Mouse (Mus musculus) R1 (cell line): ENCODE data around the gene Ercc1.

Experiments
- DNase-seq: peaks from one replicate; pipeline ENCODE4 v3.0.0-alpha.2; 2018; ENCODE audit warnings: low read depth, low spot score

Gene Ercc1

DNA sequence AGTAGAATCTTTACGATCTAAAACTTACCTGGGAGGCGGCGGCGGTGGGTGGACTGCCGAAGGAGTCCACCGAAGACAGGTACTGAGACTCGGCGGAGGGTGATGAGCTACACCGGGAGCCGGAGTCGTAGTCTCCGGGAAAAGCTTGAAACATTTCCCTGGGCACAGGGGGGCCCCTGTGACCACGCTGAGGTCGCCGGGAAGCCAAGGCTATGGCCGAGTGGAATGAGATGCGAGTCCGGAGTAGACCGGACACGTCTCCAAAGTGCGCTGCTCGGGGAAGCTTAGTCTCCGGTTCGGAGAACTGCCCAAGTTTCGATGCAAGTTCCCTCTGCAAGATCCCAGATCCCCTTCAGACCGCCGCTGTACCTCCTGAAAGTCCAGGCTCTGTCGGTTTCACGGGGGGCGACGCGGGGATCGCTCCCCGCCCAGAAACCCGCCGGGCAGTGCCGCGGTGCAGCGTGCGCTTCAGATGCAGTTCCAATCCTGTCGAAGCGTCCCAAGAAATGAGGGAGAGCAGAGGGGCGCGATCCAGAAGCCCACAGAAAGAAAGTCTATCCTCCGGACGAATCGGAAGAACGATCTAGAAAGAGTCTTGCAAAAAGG, 35.2 kb upstream of the Ercc1 start:
- DNase-seq = no peak

GRCm38 (mm10) chr7:19309884-19310641, 34.5 kb upstream of the Ercc1 start, which contains the start of gene Fosb:
Fosb (minus strand) TSS chr7:19310051.
- DNase-seq = peak; percentile 96

DNA sequence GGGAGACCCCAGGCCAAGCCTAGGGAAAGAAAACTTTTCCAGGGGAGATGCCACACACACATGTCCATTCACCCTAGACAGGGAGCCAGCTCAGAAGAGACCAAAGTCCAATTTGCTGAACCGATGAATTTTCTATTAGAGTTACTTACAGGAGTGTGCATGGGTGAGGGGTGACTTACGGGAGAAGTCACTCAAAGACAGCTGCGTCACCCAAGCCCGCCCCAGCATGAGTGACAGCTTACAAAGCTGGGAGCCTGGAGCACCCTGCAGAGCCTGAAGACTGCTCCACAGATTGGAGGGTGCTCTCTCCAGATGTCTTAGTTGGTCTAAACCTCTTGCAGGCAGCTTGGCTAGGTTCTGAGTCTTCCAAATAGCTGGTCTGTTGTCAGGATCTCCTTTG, 32.6 kb upstream of the Ercc1 start:
- no peak for DNase-seq

- no peak for DNase-seq
These were observed 30.5 kb upstream of the Ercc1 start for GRCm38 (mm10) chr7:19314033-19314432.

GRCm38 (mm10) chr7:19316451-19317161, 28.0 kb upstream of the Ercc1 start:
- no peak for DNase-seq

DNA sequence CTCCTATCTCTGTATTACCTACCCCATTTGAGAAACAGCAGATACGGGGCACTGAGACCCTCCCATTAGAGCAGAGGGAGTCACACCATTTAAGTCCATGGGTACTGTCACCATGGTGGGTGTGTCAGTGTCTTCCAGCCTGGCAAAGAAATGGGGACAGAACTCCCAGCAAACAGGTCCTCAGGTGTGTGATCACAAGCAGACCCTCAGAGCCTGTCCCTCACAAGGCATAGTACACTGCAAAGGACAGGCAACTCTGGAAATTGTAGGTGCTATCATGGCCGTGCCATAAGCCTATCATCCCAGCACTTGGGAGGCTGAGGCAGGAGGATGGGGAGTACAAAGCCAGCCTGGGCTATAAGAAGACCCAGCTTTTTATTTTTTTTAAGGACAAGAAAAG, 26.4 kb upstream of the Ercc1 start:
- no peak for DNase-seq

DNA sequence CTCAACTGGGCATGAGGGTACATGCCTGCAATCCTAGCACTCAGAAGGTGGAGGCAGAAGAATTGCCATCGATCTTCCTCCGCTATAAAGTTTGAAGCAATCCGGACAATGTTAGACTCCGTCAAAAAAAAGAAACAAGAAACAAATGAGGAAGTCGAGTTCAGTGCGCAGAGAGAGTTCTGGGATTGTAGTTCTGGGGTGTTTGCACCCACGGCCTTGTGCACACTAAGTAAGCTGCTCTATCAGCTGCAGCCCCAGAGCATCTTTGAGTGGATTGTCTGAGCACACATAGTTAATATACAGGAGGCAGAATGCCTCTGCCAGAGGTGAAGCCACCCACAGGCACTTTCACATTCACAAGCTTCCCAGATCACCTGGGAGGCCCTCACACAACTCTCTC, 25.9 kb upstream of the Ercc1 start:
- DNase-seq = no peak

DNA sequence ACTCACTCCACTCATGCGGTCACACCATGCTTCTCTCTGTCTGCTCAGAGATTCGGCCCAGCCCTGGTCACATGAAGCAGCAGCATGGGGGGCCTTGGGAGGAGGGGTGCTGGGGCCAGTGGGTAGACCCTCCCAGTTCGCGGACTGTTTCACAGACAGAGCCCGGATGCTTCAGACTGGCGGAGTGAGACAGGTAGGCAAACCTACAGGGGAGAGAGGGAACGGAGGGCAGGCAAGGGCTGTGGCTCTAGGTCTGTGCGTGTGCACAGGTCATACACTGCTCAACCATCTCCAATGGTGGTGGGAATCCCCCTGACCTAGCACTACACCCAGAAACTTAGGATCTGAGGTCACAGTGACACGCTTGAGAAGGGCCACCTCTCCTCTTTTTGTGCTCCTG, 25.1 kb upstream of the Ercc1 start:
- no peak for DNase-seq

DNA sequence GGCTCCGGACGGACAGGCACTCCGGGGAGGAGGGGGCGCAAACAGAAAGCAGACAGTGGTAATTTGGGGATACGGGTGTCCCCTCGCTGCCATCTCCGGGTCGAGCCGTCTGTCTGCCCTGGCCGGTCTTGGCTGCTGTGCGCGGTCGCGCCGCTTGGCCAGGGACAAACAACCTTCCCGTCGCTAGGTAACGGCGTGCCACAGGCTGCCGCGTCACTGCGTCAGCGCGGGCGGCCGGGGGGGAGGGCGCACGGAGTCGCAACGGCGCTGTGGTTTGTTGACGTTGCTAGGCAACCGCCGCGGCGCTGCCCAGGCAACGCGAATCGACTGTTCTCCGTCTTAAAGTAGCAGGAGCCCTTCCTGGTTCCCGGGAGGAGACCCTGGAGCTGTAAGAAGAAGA, 24.7 kb upstream of the Ercc1 start:
- peak; percentile 97 for DNase-seq

GRCm38 (mm10) chr7:19320637-19321036, 23.9 kb upstream of the Ercc1 start:
- no peak for DNase-seq

DNA sequence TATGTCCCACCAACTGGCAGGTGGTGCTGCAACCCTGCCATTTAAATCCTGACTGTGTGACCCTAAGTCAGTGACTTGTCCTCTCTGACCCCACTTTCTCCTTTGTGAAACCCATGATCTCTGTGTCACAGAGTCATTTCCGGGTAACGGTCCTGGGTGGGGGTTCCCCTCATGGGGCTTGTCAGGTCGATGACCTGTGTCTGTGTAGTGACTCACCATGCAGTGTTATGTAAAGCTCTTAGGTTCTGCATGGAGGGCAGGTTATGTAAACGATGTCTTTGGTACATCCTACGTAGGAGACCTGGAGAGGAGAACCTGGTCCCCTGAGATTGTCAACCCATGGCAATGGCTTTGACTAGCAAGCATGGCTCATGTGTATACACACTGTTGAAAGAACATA, 23.1 kb upstream of the Ercc1 start:
- no peak for DNase-seq

DNA sequence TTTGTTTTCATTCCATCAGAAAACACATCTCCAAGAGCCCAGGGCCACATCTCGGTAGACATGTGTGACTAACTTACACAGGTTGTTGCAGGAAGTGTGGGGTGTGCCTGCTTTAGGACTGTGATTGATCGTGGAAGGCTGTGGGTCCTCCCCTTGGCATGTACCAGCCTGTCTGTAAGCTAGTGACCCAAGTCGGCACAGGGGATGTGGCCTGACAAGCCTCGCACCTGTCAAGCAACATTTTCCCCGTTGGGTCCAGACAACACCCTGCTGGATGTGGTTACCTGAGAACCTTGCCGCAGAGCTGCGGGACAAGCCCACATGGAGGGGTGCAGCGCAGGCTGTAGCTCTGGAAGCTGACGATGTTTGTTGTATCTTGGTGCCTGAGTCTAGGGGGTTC, 22.1 kb upstream of the Ercc1 start:
- DNase-seq = no peak

- DNase-seq = no peak
These were observed 20.4 kb upstream of the Ercc1 start for GRCm38 (mm10) chr7:19324221-19324620.

DNA sequence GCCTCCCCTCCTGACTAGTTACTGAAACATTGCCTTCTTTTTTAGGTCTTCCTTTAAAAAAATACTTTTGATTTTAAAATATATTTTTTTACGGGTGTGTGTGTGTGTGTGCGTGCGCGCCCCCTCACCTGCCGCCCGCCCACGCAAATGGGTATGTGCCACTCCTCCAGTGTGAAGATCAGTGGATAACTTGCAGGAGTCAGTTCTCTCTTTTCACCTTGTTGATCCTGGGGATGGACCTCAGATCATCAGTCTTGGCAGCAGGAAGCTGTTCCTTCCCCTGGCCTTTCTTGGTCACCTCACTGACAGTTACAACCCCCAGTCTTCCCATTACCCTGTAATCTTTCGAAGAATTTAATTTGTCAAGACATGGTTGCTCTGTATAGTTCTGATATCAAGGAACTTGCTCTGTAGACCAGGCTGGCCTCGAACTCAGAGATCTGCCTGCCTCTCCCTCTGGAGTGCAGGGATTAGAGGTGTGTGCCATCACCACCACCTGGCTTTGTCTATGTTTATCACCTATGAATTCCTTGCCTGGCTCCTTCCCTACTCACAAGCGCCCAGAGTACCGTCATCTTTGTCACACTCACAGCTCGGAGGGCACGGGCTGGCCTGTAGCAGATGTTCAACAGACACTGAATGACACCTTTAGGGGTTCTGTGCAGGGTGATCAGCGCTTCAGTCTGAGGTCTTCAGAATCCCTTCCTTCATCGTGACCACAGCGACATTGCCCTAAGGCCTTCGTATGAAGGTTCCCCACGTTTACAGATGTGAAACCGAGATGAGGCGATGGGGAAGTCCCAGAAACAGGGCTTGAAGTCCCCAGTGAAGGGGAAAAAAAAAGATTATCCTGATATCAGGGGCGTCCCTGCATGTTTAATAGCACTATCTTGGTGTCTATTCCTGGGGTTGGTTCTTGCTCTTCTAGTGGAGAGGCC, 19.0 kb upstream of the Ercc1 start:
- no peak for DNase-seq

DNA sequence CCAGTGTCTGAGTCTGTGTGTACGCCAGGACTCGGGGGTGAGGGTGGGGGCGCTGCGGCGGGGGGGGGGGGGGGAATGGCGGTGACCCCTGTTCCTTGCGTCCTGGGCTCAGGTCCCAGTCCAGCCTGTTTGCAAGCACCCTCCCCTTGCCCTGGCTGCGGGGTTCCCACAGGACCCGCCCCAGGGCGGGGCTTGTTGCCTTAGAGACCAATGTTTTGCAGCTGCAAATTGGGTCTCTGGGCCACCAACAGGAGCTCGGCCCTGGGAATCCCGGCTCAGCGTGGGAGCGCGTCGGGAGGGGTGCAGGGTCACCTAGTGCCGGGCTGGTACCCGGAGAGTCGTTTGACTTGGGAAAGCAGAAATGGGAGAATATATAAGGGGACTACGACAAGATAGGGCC, 18.2 kb upstream of the Ercc1 start:
- DNase-seq = peak; percentile 90

DNA sequence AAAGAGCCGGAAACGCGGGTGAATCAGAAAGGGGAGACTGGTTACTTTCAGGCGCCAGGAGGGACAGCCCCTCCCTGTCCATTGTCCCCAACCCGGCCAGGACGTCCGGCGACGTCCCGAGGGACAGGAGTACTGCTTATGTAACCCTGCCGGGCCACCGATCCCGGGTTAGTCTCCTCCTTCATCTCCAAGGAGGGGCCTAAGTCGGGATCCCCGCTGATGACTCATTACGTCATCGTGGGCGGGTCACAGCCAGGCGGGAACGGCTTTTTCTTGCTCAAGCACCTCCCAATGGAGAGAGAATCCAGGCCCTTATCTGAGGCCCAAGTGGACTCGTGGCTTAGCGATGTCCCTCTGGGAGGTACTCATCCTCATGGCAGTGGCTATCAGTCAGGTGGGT, 17.4 kb upstream of the Ercc1 start:
- DNase-seq = peak; percentile 89

DNA sequence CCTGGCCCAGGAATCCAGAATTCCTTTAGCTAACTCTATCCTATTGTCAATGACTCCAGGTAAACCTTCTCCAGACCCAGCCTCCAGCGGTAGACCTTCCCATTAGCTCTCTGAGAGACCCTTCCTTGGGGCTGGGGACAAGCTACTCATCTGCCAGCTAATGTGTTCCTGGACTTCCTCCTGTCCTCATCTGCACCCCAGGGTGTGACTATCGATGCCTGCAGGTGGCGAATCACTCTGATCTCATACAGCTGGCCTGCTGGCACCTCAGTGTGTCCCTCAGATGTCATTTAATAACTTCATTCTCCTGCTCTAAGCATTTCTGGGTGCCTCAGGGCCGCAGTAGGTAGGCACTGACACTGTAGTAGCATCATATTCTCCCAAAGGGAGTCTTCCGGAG, 16.8 kb upstream of the Ercc1 start:
- DNase-seq = no peak

GRCm38 (mm10) chr7:19328425-19328824, 16.2 kb upstream of the Ercc1 start:
- DNase-seq = peak; percentile 61

- DNase-seq = no peak
These were observed 12.7 kb upstream of the Ercc1 start for GRCm38 (mm10) chr7:19331910-19332309.

- DNase-seq = no peak
These were observed 11.7 kb upstream of the Ercc1 start for GRCm38 (mm10) chr7:19332709-19333352.

- DNase-seq = peak; percentile 82
These were observed 9.0 kb upstream of the Ercc1 start for GRCm38 (mm10) chr7:19335583-19335982.
